Mouse (Mus musculus) stomach, embryonic 15.5 days (tissue): ENCODE measurements at regions not wholly inside any gene's neighbourhood (a gene's known extent, or its start where the extent isn't known, plus 50 kb on each side); places are given as distances from the start of the nearest gene placed in this dataset.

Experiments
- ATAC-seq: fragments of 200-750 bp; cut with Nextera tagmentation; 2 replicates; pipeline ENCODE4 v1.8.0; 2017; ENCODE audit warnings: low read depth, moderate number of reproducible peaks, moderate TSS enrichment; ENCODE audit not compliant: insufficient read depth, low FRiP score
- H3K27ac ChIP-seq: fragments of 300-500 bp; sonication (generic); 2 replicates; pipeline ENCODE4 v1.5.1; 2015; ENCODE audit warnings: mild to moderate bottlenecking, inconsistent platforms
- H3K27me3 ChIP-seq: fragments of 300-500 bp; sonication (generic); replicated peaks from 2 replicates; pipeline ENCODE4 v1.6.1; 2015; ENCODE audit warnings: inconsistent platforms
- H3K36me3 ChIP-seq: fragments of 300-500 bp; sonication (generic); 2 replicates; pipeline ENCODE4 v1.6.1; 2015; ENCODE audit warnings: inconsistent platforms
- H3K4me1 ChIP-seq: fragments of 300-500 bp; sonication (generic); 2 replicates; pipeline ENCODE4 v1.6.1; 2015; ENCODE audit warnings: inconsistent platforms
- H3K4me2 ChIP-seq: fragments of 300-500 bp; sonication (generic); 2 replicates; pipeline ENCODE4 v1.6.1; 2015; ENCODE audit warnings: mild to moderate bottlenecking, inconsistent platforms
- H3K4me3 ChIP-seq: fragments of 300-500 bp; sonication (generic); replicated peaks from 2 replicates; pipeline ENCODE4 v1.5.1; 2015; ENCODE audit warnings: inconsistent platforms
- H3K9ac ChIP-seq: fragments of 300-500 bp; sonication (generic); 2 replicates; pipeline ENCODE4 v1.6.1; 2015; ENCODE audit warnings: inconsistent platforms
- H3K9me3 ChIP-seq: fragments of 300-500 bp; sonication (generic); 2 replicates; pipeline ENCODE4 v1.6.1; 2016; ENCODE audit warnings: inconsistent platforms
- WGBS: fragments of 180-500 bp; shearing (Covaris S2); methylation state at CpG from one replicate; pipeline ENCODE4 v1.1.7; 2015; 5-methylcytosine and 5-hydroxymethylcytosine counted together

- Histone ChIP-seq H3K9me3 (no peaks in the 10 kb centered on the region), H3K36me3 (no peaks in the 10 kb centered on the region), H3K4me1 (no peaks in the 10 kb centered on the region), H3K4me3 (no peak overlapping the region), H3K4me2 (no peak overlapping the region), H3K9ac (no peak overlapping the region), H3K27ac (no peak overlapping the region), H3K27me3 (no peaks in the 10 kb centered on the region)
- no peak for ATAC-seq
- 69% methylated on average over 3 of the region's 3 CpGs for WGBS
Measured at GRCm38 (mm10) chr7:115020023-115020422, 276.5 kb downstream of the Insc start.

GRCm38 (mm10) chr7:115025803-115026202 lies 282.3 kb downstream of the Insc start:
- no peak overlapping the region for H3K9ac ChIP-seq
- H3K36me3 ChIP-seq: no peaks in the 10 kb centered on the region
- 62% methylated on average over 2 of the region's 2 CpGs for WGBS
- ATAC-seq: no peak
- no peaks in the 10 kb centered on the region for H3K4me1 ChIP-seq
- H3K27me3 ChIP-seq: no peaks in the 10 kb centered on the region
- no peaks in the 10 kb centered on the region for H3K9me3 ChIP-seq
- no peak overlapping the region for H3K4me2 ChIP-seq
- no peak overlapping the region for H3K27ac ChIP-seq
- no peak overlapping the region for H3K4me3 ChIP-seq

GRCm38 (mm10) chr7:115027685-115028084 lies 284.2 kb downstream of the Insc start:
- H3K4me3 ChIP-seq: no peak overlapping the region
- 63% methylated on average over 1 of the region's 1 CpGs for WGBS
- H3K4me2 ChIP-seq: no peak overlapping the region
- H3K36me3 ChIP-seq: no peaks in the 10 kb centered on the region
- no peak overlapping the region for H3K27ac ChIP-seq
- no peaks in the 10 kb centered on the region for H3K9me3 ChIP-seq
- ATAC-seq: no peak
- H3K27me3 ChIP-seq: no peaks in the 10 kb centered on the region
- H3K9ac ChIP-seq: no peak overlapping the region
- H3K4me1 ChIP-seq: no peaks in the 10 kb centered on the region

DNA sequence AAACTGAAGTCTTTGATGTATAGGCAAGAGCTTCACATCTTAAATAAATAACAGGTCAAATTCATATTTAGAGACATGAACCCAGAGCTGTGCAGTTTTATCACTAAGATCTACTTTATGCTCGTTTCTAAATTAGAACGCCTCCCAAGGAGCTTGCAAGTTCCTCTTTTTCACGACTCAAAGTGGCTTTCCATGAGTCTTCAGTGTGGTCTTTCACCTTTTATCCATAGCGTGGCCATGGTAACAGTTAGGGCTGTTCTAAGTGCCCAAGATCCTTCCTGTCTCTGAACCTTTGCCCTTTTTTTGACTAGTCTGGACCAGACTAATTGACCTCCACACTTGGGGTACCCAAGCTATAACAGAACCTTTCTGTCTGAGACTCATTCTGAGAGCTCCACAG lies 290.5 kb downstream of the Insc start:
- Histone ChIP-seq H3K9me3 (no peaks in the 10 kb centered on the region), H3K9ac (no peak overlapping the region), H3K27ac (no peak overlapping the region), H3K4me3 (no peak overlapping the region), H3K4me2 (no peak overlapping the region), H3K36me3 (no peaks in the 10 kb centered on the region), H3K27me3 (no peaks in the 10 kb centered on the region), H3K4me1 (no peaks in the 10 kb centered on the region)
- no peak for ATAC-seq
- WGBS: 61% methylated on average over 4 of the region's 4 CpGs

- Histone ChIP-seq H3K4me1 (no peaks in the 10 kb centered on the region), H3K27ac (no peak overlapping the region), H3K27me3 (no peaks in the 10 kb centered on the region), H3K9me3 (no peaks in the 10 kb centered on the region), H3K4me3 (no peak overlapping the region), H3K4me2 (no peak overlapping the region), H3K36me3 (no peaks in the 10 kb centered on the region), H3K9ac (no peak overlapping the region)
- ATAC-seq: peak; percentile 35; the same call in 1 of the 2 replicates
Measured at GRCm38 (mm10) chr7:115055527-115055926, 312.0 kb downstream of the Insc start.

DNA sequence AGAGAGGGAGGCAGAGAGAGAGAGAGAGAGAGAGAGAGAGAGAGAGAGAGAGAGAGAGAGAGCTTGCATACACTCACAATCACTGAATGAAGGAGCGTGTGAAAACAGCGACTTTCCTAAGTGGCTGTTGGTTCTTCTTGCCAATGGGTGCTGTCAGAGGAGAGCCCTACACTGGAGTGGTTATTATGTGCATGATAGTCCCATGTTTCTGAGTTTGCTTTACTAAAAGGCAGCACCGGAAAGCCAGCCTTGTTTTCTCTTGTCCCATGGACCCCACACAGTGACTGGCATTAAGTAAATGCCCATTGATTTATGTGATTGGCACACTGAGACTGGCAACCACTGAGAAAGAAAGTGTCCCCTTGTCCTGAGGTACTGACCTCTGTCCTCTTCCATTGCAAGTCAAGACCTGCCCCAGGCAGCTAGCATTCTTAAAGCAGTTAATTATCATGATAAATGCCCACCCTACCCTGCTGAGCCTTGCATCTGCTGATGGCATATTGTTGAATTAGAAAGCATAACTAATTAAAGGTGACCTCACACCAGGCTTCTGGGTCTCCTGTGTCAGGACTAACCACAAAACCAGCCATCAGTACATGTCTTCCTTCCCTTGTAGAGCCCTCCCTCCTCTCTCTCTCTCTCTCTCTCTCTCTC lies 313.6 kb downstream of the Insc start:
- H3K27ac ChIP-seq: no peak overlapping the region
- H3K9me3 ChIP-seq: no peaks in the 10 kb centered on the region
- H3K4me2 ChIP-seq: no peak overlapping the region
- no peaks in the 10 kb centered on the region for H3K36me3 ChIP-seq
- ATAC-seq: no peak
- 56% methylated on average over 3 of the region's 3 CpGs for WGBS
- no peaks in the 10 kb centered on the region for H3K4me1 ChIP-seq
- no peak overlapping the region for H3K9ac ChIP-seq
- H3K27me3 ChIP-seq: no peaks in the 10 kb centered on the region
- no peak overlapping the region for H3K4me3 ChIP-seq

- Histone ChIP-seq H3K9me3 (no peaks in the 10 kb centered on the region), H3K4me3 (no peak overlapping the region), H3K4me1 (no peaks in the 10 kb centered on the region), H3K9ac (no peak overlapping the region), H3K4me2 (no peak overlapping the region), H3K36me3 (no peaks in the 10 kb centered on the region), H3K27me3 (no peaks in the 10 kb centered on the region), H3K27ac (no peak overlapping the region)
- WGBS: 16% methylated on average over 3 of the region's 3 CpGs
- no peak for ATAC-seq
Measured at GRCm38 (mm10) chr7:115057736-115058135, 314.2 kb downstream of the Insc start.

DNA sequence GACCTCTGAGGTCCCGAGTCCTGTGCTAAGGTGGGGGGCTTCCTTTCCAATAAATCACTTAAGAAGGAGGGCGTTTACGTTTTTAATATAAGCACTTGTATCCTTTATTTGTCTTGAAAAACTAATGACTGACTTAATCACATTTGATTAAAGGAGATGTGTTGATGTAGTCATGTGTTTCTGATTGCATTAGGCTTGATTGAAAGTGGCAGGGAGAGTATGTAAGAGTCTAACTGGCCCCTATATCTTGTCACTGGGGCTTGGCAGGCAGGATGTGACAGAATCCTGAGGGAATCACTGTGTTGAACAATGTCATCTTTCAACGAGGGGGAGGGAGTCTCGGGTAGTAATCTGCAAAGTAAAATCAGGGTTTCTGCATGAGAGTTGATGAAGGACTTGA lies 316.7 kb downstream of the Insc start:
- H3K9me3 ChIP-seq: no peaks in the 10 kb centered on the region
- 38% methylated on average over 5 of the region's 5 CpGs for WGBS
- no peak for ATAC-seq

GRCm38 (mm10) chr7:115062817-115063216 lies 319.3 kb downstream of the Insc start:
- WGBS: 26% methylated on average over 3 of the region's 3 CpGs

More for the DNA sequence above, 316.7 kb downstream of the Insc start:
- Histone ChIP-seq H3K4me2 (no peak overlapping the region), H3K36me3 (no peaks in the 10 kb centered on the region), H3K27me3 (no peaks in the 10 kb centered on the region), H3K4me3 (no peak overlapping the region), H3K9ac (no peak overlapping the region), H3K4me1 (no peaks in the 10 kb centered on the region), H3K27ac (no peak overlapping the region)

DNA sequence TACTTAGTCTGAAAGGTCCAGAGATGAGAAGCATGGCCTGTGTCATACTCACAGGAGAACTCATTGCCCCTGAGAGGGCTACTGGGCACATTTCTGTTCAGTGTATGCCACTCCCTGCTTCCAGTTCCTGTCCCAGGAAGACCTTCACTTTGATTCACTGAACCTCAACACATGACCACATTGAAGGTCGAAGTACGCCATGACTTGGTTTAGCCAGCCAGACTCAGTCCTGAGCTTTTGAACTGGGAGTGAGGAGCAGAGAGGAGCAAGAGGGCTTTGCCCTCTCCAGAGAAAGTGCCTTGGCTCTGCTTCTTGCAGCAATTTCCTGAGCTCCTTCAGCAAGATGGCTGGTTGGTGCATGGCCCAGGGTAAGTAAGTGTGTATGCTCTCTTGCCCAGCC lies 324.1 kb downstream of the Insc start:
- WGBS: 86% methylated on average over 2 of the region's 2 CpGs
- Histone ChIP-seq H3K9ac (no peak overlapping the region), H3K27me3 (no peaks in the 10 kb centered on the region), H3K9me3 (no peaks in the 10 kb centered on the region), H3K27ac (no peak overlapping the region), H3K4me2 (no peak overlapping the region), H3K4me3 (no peak overlapping the region), H3K4me1 (no peaks in the 10 kb centered on the region), H3K36me3 (no peaks in the 10 kb centered on the region)
- no peak for ATAC-seq

More at GRCm38 (mm10) chr7:115062817-115063216, 319.3 kb downstream of the Insc start:
- Histone ChIP-seq H3K4me1 (no peaks in the 10 kb centered on the region), H3K9ac (no peak overlapping the region), H3K27me3 (no peaks in the 10 kb centered on the region), H3K36me3 (no peaks in the 10 kb centered on the region), H3K4me2 (no peak overlapping the region), H3K9me3 (no peaks in the 10 kb centered on the region), H3K27ac (no peak overlapping the region), H3K4me3 (no peak overlapping the region)
- ATAC-seq: no peak

DNA sequence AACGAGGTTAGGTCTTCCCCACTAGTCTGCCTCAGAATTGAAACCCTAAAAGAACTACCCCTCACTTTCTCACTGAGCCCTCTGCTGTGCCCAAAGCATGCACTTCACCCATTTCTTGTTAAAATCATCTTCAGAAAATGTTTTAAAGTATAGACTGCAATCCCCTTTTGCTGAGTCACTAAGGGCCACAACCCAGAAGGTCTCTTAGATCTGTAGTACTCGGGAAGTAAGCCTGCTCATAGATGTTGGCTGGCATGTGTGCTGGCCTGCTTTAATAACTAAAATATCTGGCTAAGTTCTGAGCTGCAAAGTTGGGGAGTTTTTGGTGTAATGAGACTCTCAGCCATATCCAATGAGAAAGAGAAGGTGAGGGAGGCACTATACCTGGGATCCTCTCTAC lies 329.9 kb downstream of the Insc start:
- no peak for ATAC-seq
- Histone ChIP-seq H3K9me3 (no peaks in the 10 kb centered on the region), H3K36me3 (no peaks in the 10 kb centered on the region), H3K9ac (no peak overlapping the region), H3K27ac (no peak overlapping the region), H3K4me2 (no peak overlapping the region), H3K27me3 (no peaks in the 10 kb centered on the region), H3K4me3 (no peak overlapping the region), H3K4me1 (no peaks in the 10 kb centered on the region)
- 68% methylated on average over 2 of the region's 2 CpGs for WGBS

GRCm38 (mm10) chr7:115076781-115077180 lies 333.3 kb downstream of the Insc start:
- H3K4me3 ChIP-seq: no peak overlapping the region
- 84% methylated on average over 4 of the region's 4 CpGs for WGBS
- H3K27ac ChIP-seq: no peak overlapping the region
- no peaks in the 10 kb centered on the region for H3K27me3 ChIP-seq
- no peaks in the 10 kb centered on the region for H3K36me3 ChIP-seq
- H3K4me2 ChIP-seq: no peak overlapping the region
- no peak overlapping the region for H3K9ac ChIP-seq
- H3K4me1 ChIP-seq: no peaks in the 10 kb centered on the region
- no peak for ATAC-seq
- no peaks in the 10 kb centered on the region for H3K9me3 ChIP-seq
